In genomic region chr9:63958337-63959030, GRCm38 (mm10) we compare ENCODE assay signal across 9 mouse cellular contexts.
DNase-seq lines count a peak whose midpoint lies in the region; ATAC-seq and TF ChIP-seq lines count a peak whose summit lies in the region.
"Had no signal": no experiment of that assay in that cellular context is flagged by ENCODE, and none has a peak within 500 bp of the region (broad histone marks: within the 10 kb centered on the region; RNA-seq: fewer than 3 reads in every experiment).

No protein-coding gene starts in this region.

- H3K4me2 ChIP-seq in forebrain, embryonic 11.5 days (ENCODE audit: low read depth, low read length, severe bottlenecking) = 0 out of 2 replicates have a peak overlapping the region, but pooled peaks have one; percentile 5
- 0 out of 2 replicates have a peak overlapping the region, but pooled peaks have one; percentile 19 for H3K4me2 ChIP-seq in hindbrain, embryonic 14.5 days (replicated peaks)
- H3K4me2 ChIP-seq: neural tube, embryonic 12.5 days had no signal

- peaks cover 9% of the 10 kb centered on the region; the same call in 1 of the 2 replicates for H3K79me2 ChIP-seq in liver, adult 2 months (ENCODE audit: control insufficient read depth, insufficient read depth, low read length)

- no peaks in the 10 kb centered on the region for H3K27me3 ChIP-seq in forebrain, embryonic 11.5 days (ENCODE audit: control insufficient read depth, insufficient read depth, low read length)
- H3K27me3 ChIP-seq in hindbrain, embryonic 14.5 days (ENCODE audit: control insufficient read depth, insufficient read depth, low read length) = no peaks in the 10 kb centered on the region
- H3K27me3 ChIP-seq in liver, adult 2 months (ENCODE audit: control insufficient read depth, insufficient read depth, low read length) = no peaks in the 10 kb centered on the region
- H3K27me3 ChIP-seq: neural tube, embryonic 12.5 days had no signal

- peak overlapping the region; percentile 46; the same call in 1 of the 2 replicates for H3K27ac ChIP-seq in forebrain, embryonic 11.5 days (ENCODE audit: low read depth, low read length)
- peak overlapping the region; percentile 48; the same call in 1 of the 2 replicates for H3K27ac ChIP-seq in hindbrain, embryonic 14.5 days
- 0 out of 2 replicates have a peak overlapping the region, but pooled peaks have one; percentile 5 for H3K27ac ChIP-seq in liver, adult 2 months (replicated peaks; ENCODE audit: insufficient read depth, low read depth, low read length)
- H3K27ac ChIP-seq: neural tube, embryonic 12.5 days had no signal

- H3K9ac ChIP-seq in forebrain, embryonic 11.5 days (ENCODE audit: low read length) = peak overlapping the region; percentile 52; the same call in 1 of the 2 replicates
- H3K9ac ChIP-seq in hindbrain, embryonic 14.5 days = no peak overlapping the region
- H3K9ac ChIP-seq in liver, adult 2 months (ENCODE audit: low read depth, low read length) = no peak overlapping the region; the same call in 1 of the 2 replicates
- H3K9ac ChIP-seq: neural tube, embryonic 12.5 days had no signal

- no peaks in the 10 kb centered on the region for H3K36me3 ChIP-seq in forebrain, embryonic 11.5 days (ENCODE audit: control insufficient read depth, insufficient read depth, low read length)
- H3K36me3 ChIP-seq in hindbrain, embryonic 14.5 days (replicated peaks; ENCODE audit: control insufficient read depth, insufficient read depth) = no peaks in the 10 kb centered on the region
- H3K36me3 ChIP-seq in liver, adult 2 months (ENCODE audit: control insufficient read depth, insufficient read depth, low read length) = no peaks in the 10 kb centered on the region

- TF ChIP-seq CTCF in liver, adult 2 months (IDR thresholded peaks at IDR 0.05; ENCODE audit: low read depth, low read length) = no peak

- peaks cover 32% of the 10 kb centered on the region for H3K4me1 ChIP-seq in forebrain, embryonic 11.5 days (replicated peaks; ENCODE audit: control insufficient read depth, insufficient read depth, low read length)
- peaks cover 35% of the 10 kb centered on the region for H3K4me1 ChIP-seq in hindbrain, embryonic 14.5 days (replicated peaks; ENCODE audit: control insufficient read depth, insufficient read depth, low read length)
- H3K4me1 ChIP-seq in liver, adult 2 months (ENCODE audit: control insufficient read depth, insufficient read depth, low read length) = peaks cover 7% of the 10 kb centered on the region; the same call in 1 of the 2 replicates

- TF ChIP-seq POLR2A in liver, adult 2 months (IDR thresholded peaks at IDR 0.05; ENCODE audit: extremely low read depth, insufficient read depth, low read length) = no peak

- peak; percentile 34 for ATAC-seq in forebrain, embryonic 11.5 days (replicated peaks; ENCODE audit: low FRiP score)
- no peak for ATAC-seq in hindbrain, embryonic 14.5 days (ENCODE audit: low FRiP score)

- H3K9me3 ChIP-seq in forebrain, embryonic 11.5 days (ENCODE audit: control insufficient read depth, low read length) = no peaks in the 10 kb centered on the region
- H3K9me3 ChIP-seq in hindbrain, embryonic 14.5 days (ENCODE audit: control insufficient read depth, low read length) = no peaks in the 10 kb centered on the region
- H3K9me3 ChIP-seq: neural tube, embryonic 12.5 days had no signal

- intact Hi-C loops in heart, postnatal 25 days (cut with DNase I) = loop anchor here (1.0 to 5.0 kb wide), 3 partner anchors 41 to 129 kb away; no protein-coding TSS in a partner anchor

- DNase-seq in heart, adult 11 months = peak; percentile 97
- DNase-seq in heart, postnatal 25 days (ENCODE audit: low spot score) = no peak
- peak; percentile 75 for DNase-seq in forebrain, embryonic 11.5 days (ENCODE audit: low spot score)
- DNase-seq in hindbrain, embryonic 14.5 days (ENCODE audit: low spot score) = peak; percentile 60
- peak; percentile 25 for DNase-seq in liver, adult 2 months (ENCODE audit: extremely low read depth, low read depth, low spot score)
- peak; percentile 68 for DNase-seq in ovary, adult 18-20 months (ENCODE audit: low spot score)
- no peak for DNase-seq in spleen, postnatal 36 days (ENCODE audit: low spot score in 2 of 2)
- DNase-seq in layer of hippocampus, postnatal 36 days = no peak

- no peak overlapping the region for H3K4me3 ChIP-seq in forebrain, embryonic 11.5 days (ENCODE audit: low read depth, low read length)
- H3K4me3 ChIP-seq in hindbrain, embryonic 14.5 days (replicated peaks; ENCODE audit: low read length) = no peak overlapping the region
- H3K4me3 ChIP-seq in liver, adult 2 months (ENCODE audit: insufficient read depth, low read depth, low read length) = no peak overlapping the region
- H3K4me3 ChIP-seq: neural tube, embryonic 12.5 days had no signal

- 14% methylated on average over 15 of the region's 15 CpGs for WGBS in forebrain, embryonic 11.5 days
- WGBS in hindbrain, embryonic 14.5 days = 19% methylated on average over 15 of the region's 15 CpGs
- WGBS in liver, adult 2 months = 41% methylated on average over 14 of the region's 15 CpGs

Comparison
In these comparisons a context has a peak if more than half of its experiments do, and no peak if none do; other contexts are left out.
1. DNase-seq: peak in heart, adult 11 months (single experiment), forebrain, embryonic 11.5 days (single experiment), hindbrain, embryonic 14.5 days (single experiment), liver, adult 2 months (single experiment) and ovary, adult 18-20 months (single experiment); none in heart, postnatal 25 days (single experiment), spleen, postnatal 36 days (0 of 2) and layer of hippocampus, postnatal 36 days (0 of 2).
2. Peak in every context shown above with its lines, with median percentiles within 50 percentile points of each other: H3K27ac ChIP-seq.